Mouse (Mus musculus): ENCODE results near the gene Camta2.

DNA sequence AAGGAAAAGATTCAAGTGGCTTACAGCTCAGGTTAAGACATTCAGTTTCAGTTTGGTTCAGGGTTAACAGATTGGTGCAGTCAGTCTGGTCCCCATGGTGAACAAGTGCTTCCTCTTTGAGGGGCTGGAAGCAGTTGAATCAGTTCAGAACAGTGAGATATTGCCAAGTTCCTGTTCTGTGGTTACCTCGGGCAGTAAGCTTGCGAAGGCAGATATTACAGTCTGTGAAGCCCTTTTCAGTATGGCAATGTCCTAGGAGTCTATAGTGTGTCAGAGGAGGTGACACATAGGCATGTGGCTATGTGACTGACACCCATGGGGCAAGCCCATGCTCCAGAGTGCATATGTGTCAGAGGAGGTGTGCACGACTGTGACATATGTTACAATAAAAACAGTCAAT is 32.7 kb upstream of the Camta2 start:
- TF ChIP-seq CTCF (IDR thresholded peaks at IDR 0.05) (no peak), POLR2A (IDR thresholded peaks at IDR 0.05; ENCODE audit: insufficient read depth, low read depth, low read length) (no peak), EP300 (IDR thresholded peaks at IDR 0.05; ENCODE audit: insufficient read depth, low read depth, low read length) (no peak)
